ENCODE assay signal across 9 mouse cellular contexts in the genomic region with DNA sequence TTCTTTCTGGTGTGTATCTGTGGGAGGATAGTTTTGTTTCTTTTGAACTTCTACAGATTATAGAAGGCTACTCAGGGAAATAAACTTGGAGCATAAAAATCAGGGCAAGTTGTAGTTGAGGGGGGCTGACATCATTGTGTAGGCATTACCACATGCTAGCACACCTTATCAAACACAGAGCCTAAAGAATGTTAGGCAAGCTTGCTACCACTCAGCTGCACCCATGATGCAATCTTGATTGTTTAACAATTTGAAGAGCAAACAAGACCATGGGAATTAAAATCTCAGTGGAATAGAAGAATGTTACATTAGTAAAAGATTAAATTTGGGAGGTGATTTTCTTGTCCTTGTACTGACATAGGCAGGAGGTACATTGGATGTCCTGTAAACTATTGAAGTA. TPM values are rescaled to one million over a fixed set of nuclear protein-coding genes. Genes with fewer than 3 reads are reported as not detected.
DNase-seq lines count a peak whose midpoint lies in the region; ATAC-seq and TF ChIP-seq lines count a peak whose summit lies in the region.
"Had no signal": no experiment of that assay in that cellular context is flagged by ENCODE, and none has a peak within 500 bp of the region (broad histone marks: within the 10 kb centered on the region; RNA-seq: fewer than 3 reads in every experiment).

No protein-coding gene starts in this region.

- H3K27me3 ChIP-seq in heart, embryonic 11.5 days (ENCODE audit: control insufficient read depth, insufficient read depth, low read length), result no peaks in the 10 kb centered on the region
- no peaks in the 10 kb centered on the region for H3K27me3 ChIP-seq in C2C12 (ENCODE audit: control insufficient read depth, insufficient read depth, insufficient read length)

- ATAC-seq in heart, embryonic 11.5 days (replicated peaks; ENCODE audit: insufficient number of reproducible peaks, low FRiP score, low TSS enrichment), result no peak

- no peaks in the 10 kb centered on the region for H3K36me3 ChIP-seq in heart, embryonic 11.5 days (ENCODE audit: control insufficient read depth, insufficient read depth, low read length)
- no peaks in the 10 kb centered on the region for H3K36me3 ChIP-seq in C2C12 (ENCODE audit: control insufficient read depth, insufficient read depth)

- no peak for DNase-seq in heart, adult 9 months (ENCODE audit: low spot score in 2 of 2)
- no peak for DNase-seq in layer of hippocampus, adult 2 months (ENCODE audit: low spot score in 2 of 2)
- no peak for DNase-seq in layer of hippocampus, postnatal 36 days
- peak; percentile 41 for DNase-seq in lung, postnatal 14 days
- DNase-seq in cerebellum, postnatal 10 days, result no peak
- no peak for DNase-seq in ovary, postnatal 10 days (ENCODE audit: low spot score)

- TF ChIP-seq CTCF in layer of hippocampus, adult 2 months (conservative IDR thresholded peaks at IDR 0.05), result no peak
- TF ChIP-seq CTCF in C2C12 (IDR thresholded peaks at IDR 0.05; ENCODE audit: control insufficient read depth, insufficient read depth, insufficient read length), result no peak

- no peak overlapping the region for H3K4me3 ChIP-seq in heart, embryonic 11.5 days (ENCODE audit: low read depth, low read length)
- H3K4me3 ChIP-seq in layer of hippocampus, adult 2 months, result no peak overlapping the region
- no peak overlapping the region for H3K4me3 ChIP-seq in C2C12 (ENCODE audit: insufficient read depth, poor library complexity, severe bottlenecking)

- peak overlapping the region; percentile 93; the same call in 1 of the 2 replicates for H3K27ac ChIP-seq in heart, embryonic 11.5 days (ENCODE audit: low read depth, low read length)
- peak overlapping the region; percentile 94; the same call in 1 of the 2 replicates for H3K27ac ChIP-seq in layer of hippocampus, adult 2 months

- no peak overlapping the region for H3K4me2 ChIP-seq in heart, embryonic 11.5 days

- H3K79me3 ChIP-seq in C2C12 (ENCODE audit: low read depth), result no peaks in the 10 kb centered on the region

- H3K9ac ChIP-seq in heart, embryonic 11.5 days (ENCODE audit: low read depth, low read length), result no peak overlapping the region

- H3ac ChIP-seq in C2C12 (ENCODE audit: control insufficient read depth, insufficient read length, low read depth), result no peak overlapping the region

- H3K4me1 ChIP-seq in heart, embryonic 11.5 days (ENCODE audit: control insufficient read depth, insufficient read depth, low read length), result peaks cover 16% of the 10 kb centered on the region

- peaks cover 12% of the 10 kb centered on the region for H3K79me2 ChIP-seq in C2C12 (ENCODE audit: control insufficient read depth, insufficient read depth)

- no peaks in the 10 kb centered on the region for H3K9me3 ChIP-seq in heart, embryonic 11.5 days (replicated peaks; ENCODE audit: control insufficient read depth, low read length)

TF ChIP-seq in C2C12, 6 proteins besides CTCF, POLR2A, EP300 and RAD21:
- TF ChIP-seq MAX (IDR thresholded peaks at IDR 0.05) (no peak), CEBPB (IDR thresholded peaks at IDR 0.05; ENCODE audit: low read depth) (peak; percentile 67)

RNA-seq across cellular contexts. Expression of a gene that starts 18.4 kb away (rescaled TPM):
- 7.3 and 8.0 TPM in 2 replicates for polyA plus RNA-seq in heart, embryonic 11.5 days (2014; fragmentation: Nextera tagmentation; extraction: Ambion mirVana)
- total RNA-seq in layer of hippocampus, adult 2 months (2021), result 100 to 1,000 TPM; 203 to 210 TPM
- total RNA-seq in layer of hippocampus, postnatal 36 days (2021), result 100 to 1,000 TPM; 202 to 208 TPM
- 2.9 TPM for polyA plus RNA-seq in C2C12 (2012; fragmentation: generic; extraction: Trizol)
- total RNA-seq: MEL had no signal
